36 mouse cellular contexts compared by ENCODE assay signal in genomic region chr4:115298746-115299145, GRCm38 (mm10). TPM values are rescaled to one million over a fixed set of nuclear protein-coding genes. Genes with fewer than 3 reads are reported as not detected.
"Had no signal": no experiment of that assay in that cellular context is flagged by ENCODE, and none has a peak within 500 bp of the region (broad histone marks: within the 10 kb centered on the region; RNA-seq: fewer than 3 reads in every experiment).

Gene Cyp4a12a, plus strand, starts transcription at chr4:115299046.

RNA-seq across cellular contexts. Expression of gene Cyp4a12a, which starts in this region (rescaled TPM):
- total RNA-seq: heart, postnatal 10 days; heart, postnatal 14 days; heart, postnatal 25 days; heart, postnatal 36 days; heart, postnatal 4 days; hematopoietic stem cell, adult 5-6 weeks; hindbrain, postnatal 0 days; layer of hippocampus, adult 18-20 months; layer of hippocampus, adult 2 months; layer of hippocampus, adult 8-10 months; layer of hippocampus, postnatal 10 days; layer of hippocampus, postnatal 14 days; layer of hippocampus, postnatal 25 days; layer of hippocampus, postnatal 36 days; left cerebral cortex, adult 18-20 months; left cerebral cortex, adult 2 months had no signal
- polyA plus RNA-seq: heart, embryonic 10.5 days; heart, embryonic 11.5 days; heart, embryonic 12.5 days; heart, embryonic 13.5 days; heart, embryonic 14.5 days; heart, embryonic 15.5 days; heart, embryonic 16.5 days; heart, postnatal 0 days; hindbrain, embryonic 10.5 days; hindbrain, embryonic 11.5 days; hindbrain, embryonic 12.5 days; hindbrain, embryonic 13.5 days; hindbrain, embryonic 14.5 days; hindbrain, embryonic 15.5 days; hindbrain, embryonic 16.5 days; hindbrain, postnatal 0 days; inflammation-experienced regulatory T-cells, adult 6 months; intestine, embryonic 14.5 days; intestine, embryonic 16.5 days; kidney, embryonic 14.5 days; large intestine, adult 2 months had no signal
